Mouse (Mus musculus): ENCODE data around the gene Zfp773.

DNA sequence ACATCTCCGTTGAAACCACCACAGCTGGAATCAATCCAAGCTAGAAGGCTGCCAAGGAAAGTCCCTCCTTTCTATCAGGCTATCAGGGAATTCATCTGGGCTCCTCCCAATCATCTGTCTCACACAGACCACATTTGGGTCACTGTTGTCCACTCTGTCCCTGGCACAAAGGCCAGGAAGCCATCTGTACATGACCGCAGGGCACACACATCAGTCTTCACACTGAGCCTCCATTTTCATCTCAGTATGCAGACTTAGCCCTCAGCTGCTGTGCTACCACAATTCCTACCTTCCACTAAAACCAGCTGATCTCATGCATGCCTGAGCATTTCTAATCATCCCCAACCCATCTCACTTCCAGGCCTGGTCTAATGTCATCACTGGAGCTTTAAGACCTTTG, 18.1 kb downstream of the Zfp773 start:
- TF ChIP-seq CTCF (IDR thresholded peaks at IDR 0.05; ENCODE audit: control insufficient read depth, insufficient read depth, low read length), result no peak
- no peak for TF ChIP-seq POLR2A (IDR thresholded peaks at IDR 0.05; ENCODE audit: borderline replicate concordance, control insufficient read depth, low read depth, low read length)

Measured in bone marrow, adult 2 months (tissue).